Mouse (Mus musculus): ENCODE results near the gene Zfp697.
"Not testable (repeated sequence)": the region's sequence is repeated elsewhere in the genome, so short reads cannot be mapped to it uniquely, and the experiment has no call there.

Zfp697 gene

DNA sequence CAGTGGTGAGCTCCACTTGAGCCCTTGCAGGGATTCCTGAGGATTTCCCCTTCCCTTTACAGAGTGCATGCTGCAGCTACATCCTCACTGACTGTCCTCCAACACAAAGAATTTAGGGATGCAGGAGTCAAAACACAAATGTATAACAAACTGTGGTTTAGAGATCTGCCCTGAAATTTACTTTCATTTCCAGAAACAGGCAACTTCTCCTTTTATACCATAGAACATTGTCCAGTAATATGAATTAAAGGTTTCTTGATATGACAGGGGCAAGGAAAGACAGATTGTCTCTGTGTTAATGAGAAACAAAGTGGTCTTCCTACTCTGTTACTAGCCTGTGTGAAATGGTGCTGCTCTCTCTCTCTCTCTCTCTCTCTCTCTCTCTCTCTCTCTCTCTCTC, 115.1 kb downstream of the Zfp697 start:
- not testable (repeated sequence) for DNase-seq (ENCODE audit: low read depth, low spot score)

DNA sequence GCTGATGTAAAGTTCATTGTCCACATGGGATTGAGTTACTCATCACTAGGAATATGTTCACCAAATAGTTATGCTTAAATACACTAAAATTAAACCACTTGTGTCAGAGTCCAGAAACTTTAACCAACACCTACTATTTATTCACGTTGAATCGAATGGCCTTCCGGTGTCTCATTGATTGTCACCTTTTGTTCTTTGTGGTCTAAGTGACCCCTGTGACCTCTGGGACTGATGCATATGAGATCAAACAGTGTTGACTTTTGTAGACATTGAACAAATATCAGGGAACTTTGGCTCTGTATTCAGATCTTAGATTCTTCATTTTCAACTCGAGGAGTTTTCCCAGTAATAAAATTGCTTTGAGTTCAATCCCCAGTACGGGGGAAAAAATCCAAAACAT, 125.0 kb downstream of the Zfp697 start:
- not testable (repeated sequence) for DNase-seq (ENCODE audit: low read depth, low spot score)

DNA sequence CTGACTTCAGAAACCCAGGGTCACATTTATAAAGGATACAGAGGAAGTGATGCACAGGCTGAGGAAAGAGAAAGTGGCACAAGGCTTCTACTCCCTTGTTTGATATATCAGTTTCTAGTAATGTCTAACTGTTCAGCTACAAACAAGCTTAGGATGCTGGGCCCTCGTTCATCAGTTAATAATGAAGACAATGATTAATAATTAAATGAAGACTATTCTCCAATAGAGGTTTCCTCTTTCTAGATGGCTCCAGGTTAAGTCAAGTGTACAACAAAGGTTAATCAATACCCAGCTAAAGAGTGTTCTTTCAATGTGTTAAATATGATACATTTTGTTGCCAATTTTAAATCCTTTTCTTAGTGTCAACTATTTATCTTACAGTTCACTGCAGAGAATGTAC, 128.2 kb downstream of the Zfp697 start, which contains the start of gene Hsd3b4:
Gene Hsd3b4, minus strand, starts transcription at position 101 of the 400 bp plus-strand sequence.
- DNase-seq (ENCODE audit: low read depth, low spot score) = not testable (repeated sequence)

DNA sequence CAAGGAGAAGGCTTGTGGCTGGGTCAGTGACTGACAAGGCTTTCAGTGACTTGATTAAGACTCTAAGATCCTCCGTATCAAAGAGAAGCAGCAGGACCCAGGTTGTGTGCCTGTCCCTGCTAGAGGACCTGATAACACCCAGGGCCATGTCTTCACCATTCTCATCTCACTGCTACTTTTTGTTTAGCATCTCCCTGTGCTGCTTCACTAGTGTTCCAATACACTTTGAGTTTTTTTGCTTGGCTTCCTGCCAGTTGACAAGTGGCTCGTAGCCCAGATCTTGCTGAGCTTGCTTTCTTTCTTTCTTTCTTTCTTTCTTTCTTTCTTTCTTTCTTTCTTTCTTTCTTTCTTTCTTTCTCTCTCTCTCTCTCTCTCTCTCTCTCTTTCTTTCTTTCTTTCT, 140.5 kb downstream of the Zfp697 start:
- DNase-seq (ENCODE audit: low read depth, low spot score) = not testable (repeated sequence)

DNA sequence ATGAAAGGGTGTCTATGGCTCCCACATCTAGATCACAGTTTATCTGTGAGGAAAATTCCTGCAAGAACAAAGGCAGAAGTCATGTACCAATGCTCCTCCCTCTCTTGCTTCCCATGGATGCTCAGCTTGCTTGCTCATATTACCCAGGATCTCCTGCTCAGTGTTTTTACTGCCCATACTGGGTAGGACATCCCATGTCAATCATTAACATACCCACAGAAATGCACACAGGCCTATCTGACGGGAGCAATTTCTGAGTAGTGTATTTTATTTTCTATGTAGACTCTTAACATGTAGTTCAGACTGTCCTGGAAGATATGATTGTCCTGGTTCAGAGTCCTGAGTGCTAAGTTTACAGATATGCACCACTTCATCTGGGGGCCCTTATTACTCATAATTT, 142.3 kb downstream of the Zfp697 start:
- not testable (repeated sequence) for DNase-seq (ENCODE audit: low read depth, low spot score)

DNA sequence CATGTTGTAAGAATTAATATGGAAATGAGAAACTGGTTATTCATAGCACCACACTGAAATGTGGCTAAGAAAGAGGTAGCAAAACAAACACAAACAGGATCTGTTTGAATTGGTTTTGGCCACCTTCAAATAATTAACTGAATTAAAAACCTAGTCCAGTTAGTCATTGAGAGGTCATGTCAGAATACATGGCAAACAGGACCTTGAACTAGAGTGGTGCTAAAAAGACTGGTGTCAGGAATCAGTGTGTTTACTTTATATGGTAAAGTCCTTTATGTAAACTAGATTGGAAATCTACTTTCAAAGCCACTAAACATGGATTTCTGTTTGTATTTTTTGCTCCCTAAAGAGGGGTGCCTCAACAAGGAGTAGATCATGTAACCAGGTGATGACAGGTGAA, 142.7 kb downstream of the Zfp697 start:
- DNase-seq (ENCODE audit: low read depth, low spot score) = not testable (repeated sequence)

DNA sequence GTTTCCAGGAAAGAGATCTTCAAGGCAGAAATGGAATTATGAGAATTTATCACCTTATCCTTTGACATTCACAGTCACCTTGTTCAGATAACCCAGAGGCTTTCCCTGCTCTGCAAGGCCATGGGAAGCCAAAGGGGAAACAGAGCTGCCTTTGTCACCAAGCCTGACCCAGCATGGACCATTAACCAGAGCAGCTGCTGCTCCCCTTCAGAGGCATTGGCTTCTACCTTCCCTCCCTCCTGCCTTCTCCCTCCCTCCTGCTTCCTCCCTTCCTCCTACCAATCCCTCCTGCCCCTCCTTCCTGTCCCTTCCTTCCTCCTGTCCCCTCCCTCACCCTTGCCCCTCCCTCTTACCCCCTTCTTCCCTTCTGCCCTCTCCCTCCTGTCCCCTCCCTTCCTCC, 165.4 kb downstream of the Zfp697 start:
- DNase-seq (ENCODE audit: low read depth, low spot score) = not testable (repeated sequence)

DNA sequence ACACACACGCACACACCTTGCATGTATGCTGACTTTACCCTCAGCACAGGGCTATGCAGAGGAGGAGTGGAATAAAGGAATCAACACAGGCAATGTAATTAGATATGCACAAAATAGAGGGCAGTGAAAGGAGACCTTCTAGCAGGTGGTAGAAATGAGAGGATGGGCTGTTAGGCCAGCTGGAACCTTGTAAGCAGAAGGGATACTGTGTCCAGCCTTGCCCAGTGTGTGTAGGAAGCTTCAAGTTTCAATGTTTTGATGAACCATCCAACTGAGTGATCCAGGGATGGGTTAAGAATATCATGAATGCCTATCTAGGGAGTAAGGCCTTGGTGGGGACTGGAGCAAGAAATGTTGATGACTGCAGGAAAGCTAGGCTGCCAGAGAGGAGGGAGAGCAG, 166.2 kb downstream of the Zfp697 start:
- not testable (repeated sequence) for DNase-seq (ENCODE audit: low read depth, low spot score)

DNA sequence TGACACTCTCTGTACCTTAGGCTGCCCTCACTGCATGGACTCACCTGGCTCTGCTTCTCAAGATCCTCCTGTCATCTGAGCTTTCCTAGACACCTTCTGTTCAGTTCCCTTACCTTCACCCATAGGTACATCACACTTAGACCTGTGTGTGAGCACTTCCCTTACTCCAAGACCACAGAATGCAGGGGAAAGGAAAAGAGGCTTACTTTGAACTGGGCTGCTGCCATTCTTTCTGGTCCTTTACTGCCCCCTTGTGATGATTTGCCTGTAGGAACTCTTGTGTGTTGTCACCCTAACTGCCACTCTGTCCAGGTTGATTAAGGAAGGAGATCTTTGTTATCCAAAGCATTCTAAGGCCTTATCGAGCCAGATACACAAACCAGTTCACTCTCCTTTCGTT, 168.0 kb downstream of the Zfp697 start:
- not testable (repeated sequence) for DNase-seq (ENCODE audit: low read depth, low spot score)

DNA sequence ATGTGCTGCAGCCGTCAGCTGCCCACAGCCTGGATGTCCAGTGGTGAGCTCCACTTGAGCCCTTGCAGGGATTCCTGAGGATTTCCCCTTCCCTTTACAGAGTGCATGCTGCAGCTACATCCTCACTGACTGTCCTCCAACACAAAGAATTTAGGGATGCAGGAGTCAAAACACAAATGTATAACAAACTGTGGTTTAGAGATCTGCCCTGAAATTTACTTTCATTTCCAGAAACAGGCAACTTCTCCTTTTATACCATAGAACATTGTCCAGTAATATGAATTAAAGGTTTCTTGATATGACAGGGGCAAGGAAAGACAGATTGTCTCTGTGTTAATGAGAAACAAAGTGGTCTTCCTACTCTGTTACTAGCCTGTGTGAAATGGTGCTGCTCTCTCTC, 168.6 kb downstream of the Zfp697 start:
- DNase-seq (ENCODE audit: low read depth, low spot score) = not testable (repeated sequence)

DNA sequence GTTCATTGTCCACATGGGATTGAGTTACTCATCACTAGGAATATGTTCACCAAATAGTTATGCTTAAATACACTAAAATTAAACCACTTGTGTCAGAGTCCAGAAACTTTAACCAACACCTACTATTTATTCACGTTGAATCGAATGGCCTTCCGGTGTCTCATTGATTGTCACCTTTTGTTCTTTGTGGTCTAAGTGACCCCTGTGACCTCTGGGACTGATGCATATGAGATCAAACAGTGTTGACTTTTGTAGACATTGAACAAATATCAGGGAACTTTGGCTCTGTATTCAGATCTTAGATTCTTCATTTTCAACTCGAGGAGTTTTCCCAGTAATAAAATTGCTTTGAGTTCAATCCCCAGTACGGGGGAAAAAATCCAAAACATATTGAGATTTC, 178.4 kb downstream of the Zfp697 start:
- not testable (repeated sequence) for DNase-seq (ENCODE audit: low read depth, low spot score)

DNA sequence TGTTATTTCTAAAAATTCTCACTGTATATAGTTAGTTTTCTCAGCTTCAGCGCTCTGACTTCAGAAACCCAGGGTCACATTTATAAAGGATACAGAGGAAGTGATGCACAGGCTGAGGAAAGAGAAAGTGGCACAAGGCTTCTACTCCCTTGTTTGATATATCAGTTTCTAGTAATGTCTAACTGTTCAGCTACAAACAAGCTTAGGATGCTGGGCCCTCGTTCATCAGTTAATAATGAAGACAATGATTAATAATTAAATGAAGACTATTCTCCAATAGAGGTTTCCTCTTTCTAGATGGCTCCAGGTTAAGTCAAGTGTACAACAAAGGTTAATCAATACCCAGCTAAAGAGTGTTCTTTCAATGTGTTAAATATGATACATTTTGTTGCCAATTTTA, 181.6 kb downstream of the Zfp697 start:
- DNase-seq (ENCODE audit: low read depth, low spot score) = not testable (repeated sequence)

DNA sequence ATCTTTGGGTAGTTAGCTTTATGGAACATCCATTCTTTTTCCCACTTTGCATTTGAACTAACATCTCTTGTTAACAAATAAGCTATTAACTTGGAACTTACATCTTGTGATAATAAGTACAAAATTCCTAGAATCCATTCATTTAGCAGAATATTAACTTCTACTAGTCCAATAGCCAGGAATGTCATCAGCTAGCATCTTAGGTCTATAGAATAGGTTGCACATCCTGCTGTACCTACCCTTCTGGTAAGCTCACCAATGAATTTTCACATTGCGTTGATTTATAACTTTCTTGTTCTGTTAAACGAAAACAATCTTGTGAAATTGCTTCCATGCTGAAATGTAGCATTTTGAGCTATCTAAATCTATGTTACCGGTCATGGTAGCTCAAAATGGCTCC, 182.6 kb downstream of the Zfp697 start:
- DNase-seq (ENCODE audit: low read depth, low spot score) = not testable (repeated sequence)

DNA sequence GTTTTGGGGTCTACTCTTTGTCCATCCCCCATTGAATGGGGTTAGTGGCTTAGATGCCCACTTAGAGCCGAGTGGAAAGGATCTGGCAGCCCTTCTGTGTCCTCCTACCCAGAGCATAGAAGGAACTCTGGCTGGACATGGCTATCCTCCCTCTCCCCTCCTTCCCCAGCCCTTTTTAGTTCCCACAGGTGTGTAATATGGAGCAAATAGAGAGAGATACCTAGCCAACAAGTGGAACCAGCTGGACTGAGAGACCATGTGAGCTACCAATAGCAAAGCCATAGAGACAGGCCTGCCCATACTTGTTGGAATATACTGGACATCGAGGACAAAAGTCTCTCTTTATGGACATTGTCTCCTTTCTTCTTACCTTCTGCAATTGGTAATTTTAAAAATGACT, 185.5 kb downstream of the Zfp697 start:
- not testable (repeated sequence) for DNase-seq (ENCODE audit: low read depth, low spot score)

DNA sequence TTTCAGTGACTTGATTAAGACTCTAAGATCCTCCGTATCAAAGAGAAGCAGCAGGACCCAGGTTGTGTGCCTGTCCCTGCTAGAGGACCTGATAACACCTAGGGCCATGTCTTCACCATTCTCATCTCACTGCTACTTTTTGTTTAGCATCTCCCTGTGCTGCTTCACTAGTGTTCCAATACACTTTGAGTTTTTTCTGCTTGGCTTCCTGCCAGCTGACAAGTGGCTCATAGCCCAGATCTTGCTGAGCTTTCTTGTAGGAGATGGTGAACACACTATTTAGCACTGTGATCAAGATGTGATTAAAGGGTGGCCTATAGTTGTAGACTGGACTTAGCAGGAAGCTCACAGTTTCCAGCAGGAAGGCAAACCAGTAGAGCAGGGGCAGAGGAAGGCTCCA, 198.8 kb downstream of the Zfp697 start:
- DNase-seq (ENCODE audit: low read depth, low spot score) = peak; percentile 10

DNA sequence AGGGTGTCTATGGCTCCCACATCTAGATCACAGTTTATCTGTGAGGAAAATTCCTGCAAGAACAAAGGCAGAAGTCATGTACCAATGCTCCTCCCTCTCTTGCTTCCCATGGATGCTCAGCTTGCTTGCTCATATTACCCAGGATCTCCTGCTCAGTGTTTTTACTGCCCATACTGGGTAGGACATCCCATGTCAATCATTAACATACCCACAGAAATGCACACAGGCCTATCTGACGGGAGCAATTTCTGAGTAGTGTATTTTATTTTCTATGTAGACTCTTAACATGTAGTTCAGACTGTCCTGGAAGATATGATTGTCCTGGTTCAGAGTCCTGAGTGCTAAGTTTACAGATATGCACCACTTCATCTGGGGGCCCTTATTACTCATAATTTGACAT, 199.9 kb downstream of the Zfp697 start:
- not testable (repeated sequence) for DNase-seq (ENCODE audit: low read depth, low spot score)

DNA sequence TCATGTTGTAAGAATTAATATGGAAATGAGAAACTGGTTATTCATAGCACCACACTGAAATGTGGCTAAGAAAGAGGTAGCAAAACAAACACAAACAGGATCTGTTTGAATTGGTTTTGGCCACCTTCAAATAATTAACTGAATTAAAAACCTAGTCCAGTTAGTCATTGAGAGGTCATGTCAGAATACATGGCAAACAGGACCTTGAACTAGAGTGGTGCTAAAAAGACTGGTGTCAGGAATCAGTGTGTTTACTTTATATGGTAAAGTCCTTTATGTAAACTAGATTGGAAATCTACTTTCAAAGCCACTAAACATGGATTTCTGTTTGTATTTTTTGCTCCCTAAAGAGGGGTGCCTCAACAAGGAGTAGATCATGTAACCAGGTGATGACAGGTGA, 200.4 kb downstream of the Zfp697 start:
- not testable (repeated sequence) for DNase-seq (ENCODE audit: low read depth, low spot score)

DNA sequence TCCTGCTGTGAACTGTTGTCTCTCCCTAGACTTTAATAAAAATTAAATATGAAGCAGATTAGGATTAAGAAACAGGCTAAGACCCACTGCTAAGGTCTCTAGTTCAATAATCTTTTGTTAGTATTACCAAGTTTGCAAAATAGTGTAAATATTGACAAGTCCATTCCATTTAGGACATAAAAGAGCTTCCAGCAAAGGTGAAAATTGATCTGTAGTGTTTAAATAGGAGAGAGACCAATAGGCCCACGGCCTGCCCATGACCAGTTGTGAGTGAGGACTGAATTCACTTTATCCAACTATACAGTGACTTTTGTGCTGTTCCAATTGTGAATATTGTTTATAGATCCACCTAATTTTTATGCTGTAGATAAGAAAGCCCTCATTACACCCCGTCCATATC, 205.5 kb downstream of the Zfp697 start:
- no peak for DNase-seq (ENCODE audit: low read depth, low spot score)

DNA sequence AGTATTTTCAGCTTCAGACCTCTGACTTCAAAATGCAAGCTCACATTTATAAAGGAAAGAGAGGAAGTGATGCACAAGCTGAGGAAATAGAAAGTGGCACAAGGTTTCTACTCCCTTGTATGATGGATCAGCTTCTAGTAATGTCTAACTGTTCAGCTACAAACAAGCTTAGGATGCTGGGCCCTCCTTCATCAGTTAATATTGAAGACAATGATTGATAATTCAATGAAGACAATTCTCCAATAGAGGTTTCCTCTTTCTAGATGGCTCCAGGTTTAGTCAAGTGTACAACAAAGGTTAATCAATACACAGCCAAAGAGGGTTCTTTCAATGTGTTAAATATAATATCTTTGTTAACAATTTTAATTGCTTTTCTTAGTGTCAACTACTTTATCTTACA, 206.4 kb downstream of the Zfp697 start, which contains the start of gene Gm10681:
Gene Gm10681, minus strand, starts transcription at position 101 of the 400 bp plus-strand sequence.
- no peak for DNase-seq (ENCODE audit: low read depth, low spot score)

DNA sequence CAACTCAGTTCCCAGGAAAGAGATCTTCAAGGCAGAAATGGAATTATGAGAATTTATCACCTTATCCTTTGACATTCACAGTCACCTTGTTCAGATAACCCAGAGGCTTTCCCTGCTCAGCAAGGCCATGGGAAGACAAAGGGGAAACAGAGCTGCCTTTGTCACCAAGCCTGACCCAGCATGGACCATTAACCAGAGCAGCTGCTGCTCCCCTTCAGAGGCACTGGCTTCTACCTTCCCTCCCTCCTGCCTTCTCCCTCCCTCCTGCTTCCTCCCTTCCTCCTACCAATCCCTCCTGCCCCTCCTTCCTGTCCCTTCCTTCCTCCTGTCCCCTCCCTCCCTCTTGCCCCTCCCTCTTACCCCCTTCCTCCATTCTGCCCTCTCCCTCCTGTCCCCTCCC, 231.3 kb downstream of the Zfp697 start:
- not testable (repeated sequence) for DNase-seq (ENCODE audit: low read depth, low spot score)

DNA sequence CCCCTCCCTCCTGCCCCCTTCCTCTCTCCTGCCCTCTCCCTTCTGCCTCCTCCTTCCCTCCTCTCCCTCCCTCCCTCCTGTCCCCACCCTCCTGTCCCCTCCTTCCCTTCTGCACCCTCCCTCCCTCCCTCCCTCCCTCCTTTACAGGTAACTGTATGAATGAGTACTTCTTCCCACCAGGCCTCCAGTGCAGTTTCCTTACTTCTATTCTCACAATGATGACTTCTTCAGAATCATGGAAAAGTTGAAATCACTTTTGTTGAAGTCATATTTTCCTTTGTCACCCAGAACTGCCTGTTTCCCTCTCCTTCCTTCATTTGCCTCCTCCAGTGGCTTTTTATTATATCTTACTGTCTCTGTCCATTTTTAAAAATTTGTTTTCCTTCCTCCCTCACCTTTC, 231.7 kb downstream of the Zfp697 start:
- no peak for DNase-seq (ENCODE audit: low read depth, low spot score)

DNA sequence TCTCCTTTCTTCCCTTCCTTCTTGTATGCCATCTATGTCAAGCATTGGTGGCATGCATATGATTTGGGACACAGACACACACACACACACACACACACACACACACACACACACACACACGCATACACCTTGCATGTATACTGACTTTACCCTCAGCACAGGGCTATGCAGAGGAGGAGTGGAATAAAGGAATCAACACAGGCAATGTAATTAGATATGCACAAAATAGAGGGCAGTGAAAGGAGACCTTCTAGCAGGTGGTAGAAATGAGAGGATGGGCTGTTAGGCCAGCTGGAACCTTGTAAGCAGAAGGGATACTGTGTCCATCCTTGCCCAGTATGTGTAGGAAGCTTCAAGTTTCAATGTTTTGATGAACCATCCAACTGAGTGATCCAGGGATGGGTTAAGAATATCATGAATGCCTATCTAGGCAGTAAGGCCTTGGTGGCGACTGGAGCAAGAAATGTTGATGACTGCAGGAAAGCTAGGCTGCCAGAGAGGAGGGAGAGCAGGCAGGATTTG, 232.2 kb downstream of the Zfp697 start:
- not testable (repeated sequence) for DNase-seq (ENCODE audit: low read depth, low spot score)

DNA sequence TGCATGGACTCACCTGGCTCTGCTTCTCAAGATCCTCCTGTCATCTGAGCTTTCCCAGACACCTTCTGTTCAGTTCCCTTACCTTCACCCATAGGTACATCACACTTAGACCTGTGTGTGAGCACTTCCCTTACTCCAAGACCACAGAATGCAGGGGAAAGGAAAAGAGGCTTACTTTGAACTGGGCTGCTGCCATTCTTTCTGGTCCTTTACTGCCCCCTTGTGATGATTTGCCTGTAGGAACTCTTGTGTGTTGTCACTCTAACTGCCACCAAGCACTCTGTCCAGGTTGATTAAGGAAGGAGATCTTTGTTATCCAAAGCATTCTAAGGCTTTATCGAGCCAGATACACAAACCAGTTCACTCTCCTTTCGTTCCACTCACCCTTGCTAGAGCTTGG, 234.0 kb downstream of the Zfp697 start:
- not testable (repeated sequence) for DNase-seq (ENCODE audit: low read depth, low spot score)

DNA sequence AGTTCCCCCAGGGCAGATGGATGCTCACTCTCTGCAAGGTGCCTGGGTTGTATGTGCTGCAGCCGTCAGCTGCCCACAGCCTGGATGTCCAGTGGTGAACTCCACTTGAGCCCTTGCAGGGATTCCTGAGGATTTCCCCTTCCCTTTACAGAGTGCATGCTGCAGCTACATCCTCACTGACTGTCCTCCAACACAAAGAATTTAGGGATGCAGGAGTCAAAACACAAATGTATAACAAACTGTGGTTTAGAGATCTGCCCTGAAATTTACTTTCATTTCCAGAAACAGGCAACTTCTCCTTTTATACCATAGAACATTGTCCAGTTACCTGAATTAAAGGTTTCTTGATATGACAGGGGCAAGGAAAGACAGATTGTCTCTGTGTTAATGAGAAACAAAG, 234.5 kb downstream of the Zfp697 start:
- DNase-seq (ENCODE audit: low read depth, low spot score) = not testable (repeated sequence)

Data from brain, embryonic 18.5 days (tissue).